Mouse (Mus musculus) T-helper 2 cell (primary cell): ENCODE data around the gene Magi2.
"Not testable (repeated sequence)": the region's sequence is repeated elsewhere in the genome, so short reads cannot be mapped to it uniquely, and the experiment has no call there.

Experiments used
- in situ Hi-C: fragments of 300-600 bp; cut with MboI, MseI; formaldehyde crosslinking; loops from one replicate; pipeline ENCODE4 v1.15.1; 2025; ENCODE audit warnings: high pct_unique_total_duplicates

Gene Magi2

GRCm38 (mm10) chr5:20227912-20228762 is 1001.3 kb downstream of the Magi2 start:
- in situ Hi-C loops = no loop called here

- in situ Hi-C loops = no loop called here
Measured at GRCm38 (mm10) chr5:20231908-20232307, 1005.1 kb downstream of the Magi2 start.

- in situ Hi-C loops = no loop called here
Measured at GRCm38 (mm10) chr5:20241523-20241922, 1014.7 kb downstream of the Magi2 start.

DNA sequence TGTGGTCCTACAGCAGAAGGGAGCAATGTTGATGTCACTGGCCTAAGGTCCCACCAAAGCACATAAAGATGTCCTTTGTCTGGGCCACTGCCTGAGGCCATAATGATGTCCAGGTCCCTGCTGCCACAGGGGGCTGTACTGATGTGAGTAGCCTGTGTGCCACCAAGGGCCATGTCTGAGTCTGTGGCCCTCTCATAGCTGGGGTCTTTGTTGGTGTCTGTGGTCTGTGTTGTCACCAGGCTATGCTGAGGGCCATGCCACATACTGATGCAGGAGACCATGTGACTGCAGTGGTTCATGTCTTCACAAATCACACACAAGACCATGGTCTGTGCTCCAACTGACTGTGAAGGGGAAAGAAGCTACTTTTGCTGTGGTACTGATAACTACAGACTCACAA is 1015.7 kb downstream of the Magi2 start:
- in situ Hi-C loops = no loop called here

GRCm38 (mm10) chr5:20249382-20249781 is 1022.5 kb downstream of the Magi2 start:
- in situ Hi-C loops = no loop called here

GRCm38 (mm10) chr5:20251541-20251940 is 1024.7 kb downstream of the Magi2 start:
- in situ Hi-C loops = no loop called here

DNA sequence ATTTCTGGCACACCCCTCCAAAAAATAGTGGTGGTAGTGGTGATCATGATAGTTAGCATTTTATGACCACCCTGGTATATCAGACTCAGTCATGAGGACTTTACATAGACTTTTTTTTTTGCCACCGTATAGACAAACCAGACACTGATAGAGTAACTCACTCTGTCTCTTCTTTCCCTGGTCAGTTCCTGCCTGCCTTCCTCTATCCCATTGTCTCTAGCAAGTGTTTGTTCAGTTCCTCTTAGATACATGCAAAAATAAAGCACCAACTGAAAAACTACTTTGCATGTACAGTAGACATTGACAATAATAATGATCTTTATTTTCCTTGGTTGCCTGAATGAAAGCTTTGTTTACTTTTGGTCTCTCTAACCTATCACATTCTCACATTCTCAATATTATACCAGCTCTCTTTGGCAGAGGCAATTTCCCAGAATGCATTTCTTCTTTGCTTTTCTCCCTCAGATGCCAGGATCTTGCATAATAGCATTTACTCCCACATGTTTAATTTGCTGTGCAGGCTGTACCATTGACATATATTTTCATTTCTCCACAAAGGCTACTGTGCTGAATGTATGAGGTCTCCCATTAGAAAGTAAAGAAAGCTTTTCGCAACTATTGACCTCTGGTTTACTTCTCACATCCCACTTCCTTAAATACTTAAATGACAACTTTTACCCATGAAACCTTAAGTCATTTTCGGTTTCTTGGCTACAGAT is 1029.5 kb downstream of the Magi2 start:
- in situ Hi-C loops = no loop called here

- in situ Hi-C loops = no loop called here
Measured at GRCm38 (mm10) chr5:20256933-20257332, 1030.1 kb downstream of the Magi2 start.

DNA sequence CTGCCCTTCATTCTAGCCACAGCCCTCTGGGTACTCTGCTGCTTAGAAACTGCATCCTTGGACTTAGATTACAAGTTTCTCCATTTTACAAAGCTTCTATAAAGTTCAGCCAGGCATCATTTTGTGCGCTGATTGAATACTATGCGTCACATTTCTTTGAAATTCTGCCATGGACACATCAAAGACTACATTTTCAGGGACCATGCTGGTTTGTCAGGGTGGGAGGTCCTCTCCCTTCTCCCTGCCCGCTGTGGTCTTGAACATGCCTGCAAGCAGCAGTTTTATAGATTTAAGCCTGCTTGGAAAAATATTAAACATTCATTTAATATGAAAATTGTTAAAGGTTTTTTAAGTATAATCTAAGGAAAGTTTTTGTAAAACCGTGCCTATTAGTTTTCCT is 1030.6 kb downstream of the Magi2 start:
- in situ Hi-C loops = no loop called here

DNA sequence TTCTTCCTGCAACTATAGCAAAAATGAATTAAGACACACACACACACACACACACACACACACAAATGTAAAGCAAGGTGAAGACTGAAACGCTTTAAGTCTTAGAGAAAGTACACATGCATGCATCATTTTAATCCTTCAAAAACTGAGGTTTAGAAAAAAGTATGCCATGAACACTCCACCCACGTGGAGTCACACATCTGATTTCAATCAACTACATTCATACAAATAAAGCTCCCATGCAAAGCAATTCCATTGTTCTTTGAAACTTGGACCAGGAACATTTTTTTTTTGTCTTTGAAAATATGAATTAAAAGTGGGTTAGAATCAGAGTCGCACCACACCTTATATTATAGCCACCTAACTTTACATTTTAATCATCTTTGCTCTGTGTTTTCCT is 1032.9 kb downstream of the Magi2 start:
- in situ Hi-C loops = no loop called here

DNA sequence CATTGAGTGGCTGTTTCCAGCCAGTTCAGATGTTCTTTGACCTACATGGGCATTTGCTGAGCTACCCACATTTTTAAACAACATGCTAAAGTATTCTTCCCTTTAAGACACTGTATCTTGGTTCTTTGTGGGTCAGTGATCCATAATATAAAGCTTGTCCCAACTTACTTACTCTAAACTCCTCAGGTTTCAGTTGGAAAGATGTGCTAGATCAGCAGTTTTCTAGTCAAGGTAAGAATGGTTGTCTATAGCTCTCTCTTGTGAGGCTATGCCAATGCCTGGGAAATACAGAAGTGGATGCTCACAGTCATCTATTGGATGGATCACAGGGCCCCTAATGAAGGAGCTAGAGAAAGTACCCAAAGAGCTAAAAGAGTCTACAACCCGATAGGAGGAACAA is 1045.8 kb downstream of the Magi2 start:
- in situ Hi-C loops = not testable (repeated sequence)

DNA sequence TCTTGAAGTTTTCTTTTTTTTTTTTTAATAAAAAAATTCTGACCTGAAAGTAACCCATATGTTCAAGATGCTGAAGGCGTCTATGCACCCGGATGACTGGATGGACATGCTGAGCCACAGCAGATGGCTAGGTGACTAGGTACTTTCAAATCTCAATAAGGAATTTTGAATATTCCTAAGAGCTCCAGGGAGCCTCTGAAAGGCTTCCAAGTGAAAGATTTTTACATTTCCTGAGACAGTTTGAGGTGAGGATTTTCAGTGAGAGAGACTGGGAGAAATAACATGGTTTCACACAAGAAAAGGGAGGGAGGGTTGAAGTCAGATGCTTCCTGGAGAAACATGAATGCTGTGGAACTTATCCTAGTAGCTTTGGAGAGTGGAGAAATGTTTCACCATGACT is 1048.8 kb downstream of the Magi2 start:
- in situ Hi-C loops = no loop called here

DNA sequence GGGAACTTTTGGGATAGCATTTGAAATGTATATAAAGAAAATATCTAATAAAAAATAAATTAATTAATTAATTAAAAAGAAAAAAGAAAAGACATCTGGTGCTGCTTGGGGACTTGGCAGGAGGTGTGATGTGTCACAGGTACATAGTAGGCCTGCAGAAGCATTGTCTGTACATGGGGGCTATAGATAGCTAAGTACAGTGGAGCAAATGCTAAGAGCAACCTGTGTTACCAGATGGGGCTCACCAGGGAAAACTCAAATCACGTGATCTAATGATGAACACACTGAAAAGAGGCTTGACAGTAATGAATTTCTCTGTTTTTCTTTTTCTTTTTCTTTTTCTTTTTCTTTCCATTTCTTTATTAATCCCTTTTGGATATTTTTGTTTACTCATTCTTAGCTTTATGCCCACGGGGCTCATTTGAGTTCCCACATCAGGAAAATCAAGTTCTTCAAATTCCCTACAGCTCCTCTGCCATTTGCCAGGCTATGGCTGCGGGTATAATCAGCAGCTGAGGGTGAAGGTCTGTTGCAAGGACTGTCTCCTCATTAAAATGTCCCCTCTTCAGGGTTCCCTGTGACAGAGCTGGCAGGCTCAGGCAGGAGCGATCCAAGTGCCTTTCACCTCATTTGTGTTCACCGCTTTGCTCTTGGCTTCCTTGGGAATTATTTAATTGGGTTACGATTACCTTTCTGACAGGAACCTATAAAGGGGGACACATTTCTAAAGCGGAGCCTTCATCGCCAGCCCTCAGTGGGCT is 1058.4 kb downstream of the Magi2 start:
- in situ Hi-C loops = no loop called here

- in situ Hi-C loops = no loop called here
Measured at GRCm38 (mm10) chr5:20294521-20294920, 1067.7 kb downstream of the Magi2 start.

DNA sequence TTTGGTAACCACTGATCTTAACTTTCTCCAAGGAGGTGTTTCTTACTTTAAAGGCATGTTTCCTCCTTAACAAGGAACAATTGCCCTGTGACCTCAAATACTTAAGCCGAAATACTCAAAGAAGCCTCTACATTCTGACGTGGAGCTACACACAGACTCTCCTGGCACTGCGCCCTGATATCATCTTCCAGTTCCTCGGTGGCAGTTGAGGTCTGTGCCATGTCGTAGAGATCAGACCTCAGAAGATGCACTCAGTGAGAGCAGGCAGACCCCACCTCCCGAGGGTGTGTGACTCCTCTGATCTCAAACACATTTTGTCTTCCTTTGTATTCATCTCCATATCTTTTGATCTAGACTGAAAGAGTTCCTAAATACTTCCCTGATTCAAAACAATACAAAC is 1073.0 kb downstream of the Magi2 start:
- in situ Hi-C loops = loop anchor here (10.0 kb wide), 1 partner anchor 1805 kb away; no protein-coding TSS in a partner anchor

DNA sequence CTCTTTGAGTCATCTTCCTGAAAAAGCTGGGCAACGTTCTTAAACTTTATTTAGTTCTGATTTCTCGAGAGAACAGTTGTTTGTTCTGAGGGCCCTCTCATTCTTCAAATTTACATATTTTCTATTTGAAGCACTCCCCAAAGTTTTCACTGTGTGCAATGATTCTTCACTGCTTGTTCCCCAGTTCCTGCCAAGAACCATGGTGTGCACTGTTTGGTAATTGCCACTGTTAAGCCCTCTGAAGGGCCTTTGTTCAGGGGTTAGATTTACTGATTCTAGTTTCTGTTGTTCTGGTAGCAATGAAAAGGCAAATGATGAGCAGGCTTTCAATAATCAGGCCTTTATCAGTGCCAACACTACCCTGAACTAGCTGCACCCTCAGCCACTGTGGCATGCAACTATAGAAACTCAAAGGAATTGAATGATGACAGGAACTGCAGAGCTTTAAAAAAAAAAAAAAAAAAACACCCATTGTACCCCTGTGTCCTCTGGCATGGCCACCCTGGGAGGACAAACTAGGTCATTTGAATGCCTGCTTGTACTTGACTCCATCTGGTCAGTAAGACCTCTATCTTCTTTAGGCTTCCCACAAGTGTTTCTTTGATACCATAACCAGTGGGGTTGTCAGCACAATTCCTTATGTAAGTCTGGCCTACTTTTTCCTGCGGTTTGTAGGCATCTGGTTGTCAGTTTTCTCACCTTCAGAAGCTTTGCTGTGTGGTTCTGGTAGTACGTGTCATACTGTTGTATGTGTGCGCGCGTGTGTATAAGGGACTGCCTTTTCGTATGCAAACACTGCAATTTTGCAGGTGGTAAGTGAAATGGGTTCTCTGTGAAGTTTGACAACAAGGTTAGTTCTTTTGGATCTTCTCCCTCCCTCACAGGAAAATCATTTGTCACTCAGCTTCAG is 1076.5 kb downstream of the Magi2 start:
- in situ Hi-C loops = loop anchor here (10.0 kb wide), 1 partner anchor 1809 kb away; no protein-coding TSS in a partner anchor

- in situ Hi-C loops = no loop called here
Measured at GRCm38 (mm10) chr5:20320970-20321369, 1094.1 kb downstream of the Magi2 start.

DNA sequence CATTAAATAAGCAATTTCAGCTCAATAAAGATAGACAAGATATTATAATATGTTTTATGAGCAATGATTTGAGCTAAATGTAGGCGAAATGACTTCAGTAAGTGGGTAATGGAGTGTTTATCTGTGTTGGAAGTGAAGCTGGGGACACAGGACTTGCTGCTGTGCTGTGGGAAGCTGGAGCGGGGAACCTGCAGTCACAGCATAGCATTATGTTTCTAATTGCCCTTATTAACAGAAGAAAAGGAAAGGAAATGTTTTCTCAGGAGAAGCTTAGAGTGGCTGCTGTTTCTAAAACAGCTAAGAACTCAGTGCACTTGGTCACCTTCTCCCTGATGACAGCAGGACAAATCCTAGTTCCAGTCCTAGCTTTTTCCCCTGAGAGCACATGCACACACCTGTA is 1098.5 kb downstream of the Magi2 start:
- in situ Hi-C loops = no loop called here

DNA sequence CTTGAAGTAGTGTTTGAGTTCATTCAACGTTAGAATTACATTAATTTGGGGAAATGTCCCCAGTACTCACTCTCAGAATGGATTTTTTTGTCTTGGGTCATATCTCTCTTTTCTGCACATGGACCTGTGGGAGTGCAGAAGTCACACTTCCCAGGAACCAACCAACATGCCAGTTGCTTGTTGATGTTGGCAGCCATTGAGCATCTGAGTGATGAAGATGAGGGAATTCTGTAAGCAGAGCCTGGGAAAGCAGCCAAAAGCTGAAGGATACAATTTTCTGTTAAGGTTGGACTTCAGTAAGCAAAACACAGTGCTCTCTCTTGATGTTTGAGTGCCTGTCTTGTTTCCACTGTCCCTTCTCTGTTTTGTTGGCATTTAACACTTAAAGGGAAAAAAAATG is 1102.1 kb downstream of the Magi2 start:
- in situ Hi-C loops = no loop called here

DNA sequence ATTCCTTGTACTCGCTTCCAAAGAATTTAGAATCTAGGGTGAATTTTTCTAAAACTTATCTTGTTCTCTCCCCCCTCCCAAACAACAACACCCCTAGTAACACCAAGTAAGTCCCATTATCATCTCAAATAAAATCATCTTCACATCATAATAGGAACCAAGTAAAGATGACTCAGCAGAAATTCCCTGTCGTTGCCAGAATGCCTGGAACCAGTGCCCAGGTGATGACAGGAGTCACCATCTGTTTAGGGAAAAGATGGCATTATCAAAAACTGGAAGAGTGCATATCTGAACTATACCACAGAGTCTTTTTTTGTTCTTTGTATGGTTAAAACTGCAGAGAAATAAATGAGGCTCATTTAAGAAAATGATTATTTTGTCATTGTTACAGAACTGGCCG is 1103.2 kb downstream of the Magi2 start:
- in situ Hi-C loops = no loop called here

DNA sequence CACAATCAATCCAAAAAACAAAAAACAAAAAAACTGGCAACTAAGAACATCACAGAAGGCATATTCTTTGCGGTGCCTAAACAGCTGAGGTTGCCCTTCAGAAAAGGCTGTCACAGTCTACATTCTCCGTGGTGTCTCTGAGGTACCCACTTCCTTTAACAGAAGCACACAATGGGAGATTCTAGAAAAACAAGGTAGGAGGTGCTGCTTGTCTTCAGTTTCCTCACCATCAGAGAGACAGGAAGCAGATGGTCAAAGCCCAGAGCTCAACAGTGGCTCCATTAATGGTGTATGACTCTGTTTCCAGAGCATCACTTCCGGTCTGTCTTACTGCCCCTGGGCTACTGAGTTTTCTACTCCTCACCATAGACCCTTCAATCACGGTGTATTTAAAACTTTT is 1105.7 kb downstream of the Magi2 start:
- in situ Hi-C loops = no loop called here
